Mouse (Mus musculus) stomach, embryonic 16.5 days (tissue): Measurements from ENCODE around the gene Acp1. TPM values are rescaled to one million over a fixed set of nuclear protein-coding genes. Genes with fewer than 3 reads are reported as not detected.
A peak's percentile ranks its signal among the peaks of the same experiment; 100 is the strongest.

Experiments used
- ATAC-seq: fragments of 200-750 bp; cut with Nextera tagmentation; 2 replicates; pipeline ENCODE4 v1.8.0; 2017; ENCODE audit warnings: moderate number of reproducible peaks, moderate TSS enrichment; ENCODE audit not compliant: insufficient read depth, low FRiP score
- H3K27ac ChIP-seq: fragments of 300-500 bp; sonication (generic); 2 replicates; pipeline ENCODE4 v1.5.1; 2014; ENCODE audit warnings: low read length
- H3K27me3 ChIP-seq: fragments of 300-500 bp; sonication (generic); 2 replicates; pipeline ENCODE4 v1.6.1; 2014; ENCODE audit warnings: low read length, control low read depth, mixed read lengths; ENCODE audit not compliant: control insufficient read depth, insufficient read depth
- H3K36me3 ChIP-seq: fragments of 300-500 bp; sonication (generic); 2 replicates; pipeline ENCODE4 v1.6.1; 2014; ENCODE audit warnings: low read length; ENCODE audit not compliant: control insufficient read depth, insufficient read depth
- H3K4me1 ChIP-seq: fragments of 300-500 bp; sonication (generic); 2 replicates; pipeline ENCODE4 v1.6.1; 2014; ENCODE audit warnings: low read length, control low read depth, mixed read lengths; ENCODE audit not compliant: control insufficient read depth, insufficient read depth
- H3K4me2 ChIP-seq: fragments of 300-500 bp; sonication (generic); 2 replicates; pipeline ENCODE4 v1.6.1; 2014; ENCODE audit warnings: low read depth, low read length, mixed read lengths
- H3K4me3 ChIP-seq: fragments of 300-500 bp; sonication (generic); replicated peaks from 2 replicates; pipeline ENCODE4 v1.5.1; 2014; ENCODE audit warnings: mild to moderate bottlenecking, low read length
- H3K9ac ChIP-seq: fragments of 300-500 bp; sonication (generic); 2 replicates; pipeline ENCODE4 v1.6.1; 2014; ENCODE audit warnings: low read length
- H3K9me3 ChIP-seq: fragments of 300-500 bp; sonication (generic); replicated peaks from 2 replicates; pipeline ENCODE4 v1.6.1; 2016; ENCODE audit warnings: low read length, control low read depth; ENCODE audit not compliant: control insufficient read depth
- WGBS: fragments of 180-500 bp; shearing (Covaris S2); extraction: QIAGEN DNeasy Blood & Tissue Kit; methylation state at CpG from one replicate; pipeline ENCODE4 v1.1.7; 2014; 5-methylcytosine and 5-hydroxymethylcytosine counted together
- polyA plus RNA-seq: library from polyadenylated mRNA; unstranded; fragments of >200 nt; fragmentation: Nextera tagmentation; extraction: Ambion mirVana; gene quantifications from 2 replicates; pipeline ENCODE4 v1.2.1, GENCODE M21; 2015

The Acp1 gene
- polyA plus RNA-seq, 1 experiment from 2014 or later: 149 TPM

GRCm38 (mm10) chr12:30912048-30912381 is 626 bp upstream of the Acp1 start:
- H3K9ac ChIP-seq: peak overlapping the region; percentile 89
- peaks cover 15% of the 10 kb centered on the region for H3K4me1 ChIP-seq
- peak overlapping the region; percentile 80 for H3K27ac ChIP-seq
- under 1% methylated on average over 19 of the region's 19 CpGs for WGBS
- peak overlapping the region; percentile 70 for H3K4me2 ChIP-seq
- peak overlapping the region; percentile 87 for H3K4me3 ChIP-seq
- ATAC-seq: peak; percentile 84
- no peaks in the 10 kb centered on the region for H3K27me3 ChIP-seq
- no peaks in the 10 kb centered on the region for H3K36me3 ChIP-seq
- no peaks in the 10 kb centered on the region for H3K9me3 ChIP-seq

- Histone ChIP-seq H3K27ac (peak overlapping the region; percentile 73), H3K9ac (peak overlapping the region; percentile 89), H3K4me2 (peak overlapping the region; percentile 89), H3K36me3 (no peaks in the 10 kb centered on the region), H3K9me3 (no peaks in the 10 kb centered on the region), H3K27me3 (no peaks in the 10 kb centered on the region), H3K4me3 (peak overlapping the region; percentile 87), H3K4me1 (peaks cover 15% of the 10 kb centered on the region)
- no peak for ATAC-seq
- WGBS: 11% methylated on average over 8 of the region's 8 CpGs
These were observed 529 bp downstream of the Acp1 start for GRCm38 (mm10) chr12:30910860-30911259.

- Histone ChIP-seq H3K27me3 (no peaks in the 10 kb centered on the region), H3K36me3 (no peaks in the 10 kb centered on the region), H3K27ac (no peak overlapping the region), H3K9me3 (no peaks in the 10 kb centered on the region), H3K9ac (no peak overlapping the region), H3K4me2 (no peak overlapping the region), H3K4me3 (no peak overlapping the region; the same call in 1 of the 2 replicates), H3K4me1 (peaks cover 15% of the 10 kb centered on the region)
- WGBS: 72% methylated on average over 2 of the region's 2 CpGs
- ATAC-seq: no peak
These were observed 1.5 kb downstream of the Acp1 start for GRCm38 (mm10) chr12:30909881-30910280.

- 0 out of 2 replicates have a peak, but pooled peaks cover 4% of the 10 kb centered on the region for H3K36me3 ChIP-seq
- no peaks in the 10 kb centered on the region for H3K27me3 ChIP-seq
- peaks cover 15% of the 10 kb centered on the region for H3K4me1 ChIP-seq
- no peak overlapping the region for H3K4me2 ChIP-seq
- no peak overlapping the region for H3K27ac ChIP-seq
- WGBS: 90% methylated on average over 1 of the region's 1 CpGs
- no peak overlapping the region for H3K9ac ChIP-seq
- H3K4me3 ChIP-seq: no peak overlapping the region
- ATAC-seq: no peak
- no peaks in the 10 kb centered on the region for H3K9me3 ChIP-seq
These were observed 2.7 kb downstream of the Acp1 start for GRCm38 (mm10) chr12:30908658-30909057.

- H3K4me3 ChIP-seq: no peak overlapping the region
- ATAC-seq: no peak
These were observed 14.3 kb downstream of the Acp1 start for GRCm38 (mm10) chr12:30897039-30897438.

GRCm38 (mm10) chr12:30891438-30891837 is 20.0 kb downstream of the Acp1 start:
- 0 out of 2 replicates have a peak, but pooled peaks cover 5% of the 10 kb centered on the region for H3K27me3 ChIP-seq
- no peak overlapping the region for H3K27ac ChIP-seq
- H3K9ac ChIP-seq: no peak overlapping the region
- H3K4me1 ChIP-seq: no peaks in the 10 kb centered on the region
- H3K4me2 ChIP-seq: no peak overlapping the region
- ATAC-seq: no peak
- H3K36me3 ChIP-seq: no peaks in the 10 kb centered on the region
- WGBS: 81% methylated on average over 7 of the region's 7 CpGs
- H3K4me3 ChIP-seq: no peak overlapping the region
- no peaks in the 10 kb centered on the region for H3K9me3 ChIP-seq

More at GRCm38 (mm10) chr12:30897039-30897438, 14.3 kb downstream of the Acp1 start:
- no peaks in the 10 kb centered on the region for H3K4me1 ChIP-seq
- H3K36me3 ChIP-seq: no peaks in the 10 kb centered on the region
- no peaks in the 10 kb centered on the region for H3K27me3 ChIP-seq
- WGBS: 75% methylated on average over 4 of the region's 4 CpGs
- H3K9me3 ChIP-seq: no peaks in the 10 kb centered on the region
- H3K9ac ChIP-seq: no peak overlapping the region
- H3K4me2 ChIP-seq: no peak overlapping the region
- H3K27ac ChIP-seq: no peak overlapping the region

- H3K36me3 ChIP-seq: no peaks in the 10 kb centered on the region
- no peak overlapping the region for H3K4me2 ChIP-seq
- H3K27ac ChIP-seq: no peak overlapping the region
- peaks cover 17% of the 10 kb centered on the region for H3K27me3 ChIP-seq
- H3K9ac ChIP-seq: no peak overlapping the region
- WGBS: 30% methylated on average over 5 of the region's 5 CpGs
- H3K4me1 ChIP-seq: no peaks in the 10 kb centered on the region
- H3K9me3 ChIP-seq: no peaks in the 10 kb centered on the region
- H3K4me3 ChIP-seq: no peak overlapping the region
- ATAC-seq: no peak
These were observed 21.3 kb downstream of the Acp1 start for GRCm38 (mm10) chr12:30890067-30890466.

- WGBS: 89% methylated on average over 4 of the region's 4 CpGs
- peaks cover 38% of the 10 kb centered on the region for H3K27me3 ChIP-seq
- no peak overlapping the region for H3K4me3 ChIP-seq
- no peak overlapping the region for H3K27ac ChIP-seq
- no peaks in the 10 kb centered on the region for H3K9me3 ChIP-seq
- ATAC-seq: no peak
- H3K36me3 ChIP-seq: no peaks in the 10 kb centered on the region
- H3K4me1 ChIP-seq: peaks cover 6% of the 10 kb centered on the region; the same call in 1 of the 2 replicates
- H3K4me2 ChIP-seq: no peak overlapping the region
- H3K9ac ChIP-seq: no peak overlapping the region
These were observed 23.4 kb downstream of the Acp1 start for GRCm38 (mm10) chr12:30888003-30888402.

- Histone ChIP-seq H3K4me1 (peaks cover 6% of the 10 kb centered on the region; the same call in 1 of the 2 replicates), H3K4me2 (no peak overlapping the region), H3K27ac (no peak overlapping the region), H3K27me3 (peaks cover 45% of the 10 kb centered on the region), H3K9me3 (no peaks in the 10 kb centered on the region), H3K36me3 (no peaks in the 10 kb centered on the region), H3K9ac (no peak overlapping the region), H3K4me3 (no peak overlapping the region)
- 64% methylated on average over 6 of the region's 6 CpGs for WGBS
- ATAC-seq: no peak
These were observed 25.5 kb downstream of the Acp1 start for GRCm38 (mm10) chr12:30885891-30886290.
